Mouse (Mus musculus) cerebellum, adult 11-12 months (tissue): Measurements from ENCODE around the gene Cadps.
A peak's percentile ranks its signal among the peaks of the same experiment; 100 is the strongest.

Experiments used
- DNase-seq: peaks from one replicate; pipeline ENCODE4 v3.0.0; 2022

Cadps gene

GRCm38 (mm10) chr14:12722452-12723194 is 100.3 kb downstream of the Cadps start:
- no peak for DNase-seq

GRCm38 (mm10) chr14:12718766-12719165 is 104.1 kb downstream of the Cadps start:
- DNase-seq, result no peak

GRCm38 (mm10) chr14:12715906-12716659 is 106.8 kb downstream of the Cadps start:
- DNase-seq, result no peak

GRCm38 (mm10) chr14:12707395-12707794 is 115.5 kb downstream of the Cadps start:
- DNase-seq, result no peak

GRCm38 (mm10) chr14:12704461-12704860 is 118.4 kb downstream of the Cadps start:
- peak; percentile 8 for DNase-seq

GRCm38 (mm10) chr14:12690201-12690600 is 132.7 kb downstream of the Cadps start:
- no peak for DNase-seq

GRCm38 (mm10) chr14:12685015-12685414 is 137.9 kb downstream of the Cadps start:
- no peak for DNase-seq

- DNase-seq, result peak; percentile 55
Observed at GRCm38 (mm10) chr14:12680819-12681638, 141.8 kb downstream of the Cadps start.

GRCm38 (mm10) chr14:12661430-12661829 is 161.4 kb downstream of the Cadps start:
- no peak for DNase-seq

- DNase-seq, result no peak
Observed at GRCm38 (mm10) chr14:12657351-12657750, 165.5 kb downstream of the Cadps start.

- no peak for DNase-seq
Observed at GRCm38 (mm10) chr14:12642868-12643512, 179.9 kb downstream of the Cadps start.

- no peak for DNase-seq
Observed at GRCm38 (mm10) chr14:12638762-12639161, 184.1 kb downstream of the Cadps start.

- DNase-seq, result no peak
Observed at GRCm38 (mm10) chr14:12637121-12637754, 185.6 kb downstream of the Cadps start.

GRCm38 (mm10) chr14:12624256-12625130 is 198.4 kb downstream of the Cadps start:
- peak; percentile 14 for DNase-seq

- DNase-seq, result no peak
Observed at GRCm38 (mm10) chr14:12607025-12607424, 215.9 kb downstream of the Cadps start.

GRCm38 (mm10) chr14:12606202-12606601 is 216.7 kb downstream of the Cadps start:
- DNase-seq, result no peak

- DNase-seq, result no peak
Observed at GRCm38 (mm10) chr14:12602080-12602479, 220.8 kb downstream of the Cadps start.

GRCm38 (mm10) chr14:12595326-12595725 is 227.6 kb downstream of the Cadps start:
- DNase-seq, result no peak

- peak; percentile 75 for DNase-seq
Observed at GRCm38 (mm10) chr14:12592472-12593075, 230.3 kb downstream of the Cadps start.

GRCm38 (mm10) chr14:12591829-12592228 is 231.1 kb downstream of the Cadps start:
- no peak for DNase-seq

- no peak for DNase-seq
Observed at GRCm38 (mm10) chr14:12583536-12583935, 239.3 kb downstream of the Cadps start.
